Mouse (Mus musculus): ENCODE data around the gene Fth1. TPM values are rescaled to one million over a fixed set of nuclear protein-coding genes. Genes with fewer than 3 reads are reported as not detected.

Gene Fth1
- polyA plus RNA-seq, 1 experiment from 2014 or later = 1,961 TPM

GRCm38 (mm10) chr19:9941809-9942208 lies 38.6 kb upstream of the Fth1 start:
- no peak overlapping the region for H3K9ac ChIP-seq (ENCODE audit: low read depth, low read length)
- no peak overlapping the region for H3K4me2 ChIP-seq (ENCODE audit: low read length)
- 100% methylated on average over 1 of the region's 1 CpGs for WGBS
- H3K27ac ChIP-seq (ENCODE audit: low read depth, low read length) = no peak overlapping the region
- no peaks in the 10 kb centered on the region for H3K9me3 ChIP-seq (ENCODE audit: control insufficient read depth, low read length)
- no peaks in the 10 kb centered on the region; the same call in 1 of the 2 replicates for H3K4me1 ChIP-seq (ENCODE audit: control insufficient read depth, insufficient read depth, low read depth, low read length)
- H3K4me3 ChIP-seq (ENCODE audit: low read length) = no peak overlapping the region
- no peaks in the 10 kb centered on the region for H3K27me3 ChIP-seq (replicated peaks; ENCODE audit: control insufficient read depth, insufficient read depth, low read length)
- no peak for ATAC-seq
- H3K36me3 ChIP-seq (ENCODE audit: control insufficient read depth, insufficient read depth, low read length) = no peaks in the 10 kb centered on the region

GRCm38 (mm10) chr19:9942539-9943533 lies 37.6 kb upstream of the Fth1 start:
- no peak for ATAC-seq
- Histone ChIP-seq H3K4me3 (ENCODE audit: low read length) (no peak overlapping the region), H3K27ac (ENCODE audit: low read depth, low read length) (no peak overlapping the region), H3K36me3 (ENCODE audit: control insufficient read depth, insufficient read depth, low read length) (no peaks in the 10 kb centered on the region), H3K4me1 (ENCODE audit: control insufficient read depth, insufficient read depth, low read depth, low read length) (no peaks in the 10 kb centered on the region; the same call in 1 of the 2 replicates), H3K9ac (ENCODE audit: low read depth, low read length) (no peak overlapping the region), H3K9me3 (ENCODE audit: control insufficient read depth, low read length) (no peaks in the 10 kb centered on the region), H3K27me3 (replicated peaks; ENCODE audit: control insufficient read depth, insufficient read depth, low read length) (no peaks in the 10 kb centered on the region), H3K4me2 (ENCODE audit: low read length) (no peak overlapping the region)
- WGBS = 66% methylated on average over 10 of the region's 10 CpGs

- H3K4me3 ChIP-seq (ENCODE audit: low read length) = no peak overlapping the region
- H3K4me1 ChIP-seq (ENCODE audit: control insufficient read depth, insufficient read depth, low read depth, low read length) = no peaks in the 10 kb centered on the region
- H3K4me2 ChIP-seq (ENCODE audit: low read length) = no peak overlapping the region
- WGBS = 91% methylated on average over 8 of the region's 8 CpGs
- H3K27ac ChIP-seq (ENCODE audit: low read depth, low read length) = no peak overlapping the region
- H3K36me3 ChIP-seq (ENCODE audit: control insufficient read depth, insufficient read depth, low read length) = no peaks in the 10 kb centered on the region
- no peak overlapping the region for H3K9ac ChIP-seq (ENCODE audit: low read depth, low read length)
- no peaks in the 10 kb centered on the region for H3K9me3 ChIP-seq (ENCODE audit: control insufficient read depth, low read length)
- no peak for ATAC-seq
- H3K27me3 ChIP-seq (replicated peaks; ENCODE audit: control insufficient read depth, insufficient read depth, low read length) = no peaks in the 10 kb centered on the region
Measured at GRCm38 (mm10) chr19:9945800-9946564, 34.4 kb upstream of the Fth1 start.

- ATAC-seq = no peak
- Histone ChIP-seq H3K4me1 (ENCODE audit: control insufficient read depth, insufficient read depth, low read depth, low read length) (no peaks in the 10 kb centered on the region), H3K4me2 (ENCODE audit: low read length) (no peak overlapping the region), H3K9me3 (ENCODE audit: control insufficient read depth, low read length) (no peaks in the 10 kb centered on the region), H3K27me3 (replicated peaks; ENCODE audit: control insufficient read depth, insufficient read depth, low read length) (no peaks in the 10 kb centered on the region), H3K27ac (ENCODE audit: low read depth, low read length) (no peak overlapping the region), H3K4me3 (ENCODE audit: low read length) (no peak overlapping the region), H3K9ac (ENCODE audit: low read depth, low read length) (no peak overlapping the region), H3K36me3 (ENCODE audit: control insufficient read depth, insufficient read depth, low read length) (no peaks in the 10 kb centered on the region)
- WGBS = 81% methylated on average over 3 of the region's 3 CpGs
Measured at GRCm38 (mm10) chr19:9946986-9947385, 33.4 kb upstream of the Fth1 start.

- Histone ChIP-seq H3K9ac (ENCODE audit: low read depth, low read length) (no peak overlapping the region), H3K36me3 (ENCODE audit: control insufficient read depth, insufficient read depth, low read length) (no peaks in the 10 kb centered on the region), H3K4me1 (ENCODE audit: control insufficient read depth, insufficient read depth, low read depth, low read length) (peaks cover 2% of the 10 kb centered on the region; the same call in 1 of the 2 replicates), H3K27me3 (replicated peaks; ENCODE audit: control insufficient read depth, insufficient read depth, low read length) (no peaks in the 10 kb centered on the region), H3K27ac (ENCODE audit: low read depth, low read length) (no peak overlapping the region), H3K4me2 (ENCODE audit: low read length) (no peak overlapping the region), H3K4me3 (ENCODE audit: low read length) (no peak overlapping the region), H3K9me3 (ENCODE audit: control insufficient read depth, low read length) (no peaks in the 10 kb centered on the region)
- WGBS = 81% methylated on average over 3 of the region's 3 CpGs
- ATAC-seq = no peak
Measured at GRCm38 (mm10) chr19:9952390-9952789, 28.0 kb upstream of the Fth1 start.

GRCm38 (mm10) chr19:9952912-9953311 lies 27.5 kb upstream of the Fth1 start:
- no peak overlapping the region for H3K4me3 ChIP-seq (ENCODE audit: low read length)
- H3K27ac ChIP-seq (ENCODE audit: low read depth, low read length) = no peak overlapping the region
- peaks cover 2% of the 10 kb centered on the region; the same call in 1 of the 2 replicates for H3K4me1 ChIP-seq (ENCODE audit: control insufficient read depth, insufficient read depth, low read depth, low read length)
- H3K36me3 ChIP-seq (ENCODE audit: control insufficient read depth, insufficient read depth, low read length) = no peaks in the 10 kb centered on the region
- H3K9me3 ChIP-seq (ENCODE audit: control insufficient read depth, low read length) = no peaks in the 10 kb centered on the region
- ATAC-seq = no peak
- no peak overlapping the region for H3K9ac ChIP-seq (ENCODE audit: low read depth, low read length)
- WGBS = 93% methylated on average over 3 of the region's 3 CpGs
- H3K4me2 ChIP-seq (ENCODE audit: low read length) = no peak overlapping the region
- H3K27me3 ChIP-seq (replicated peaks; ENCODE audit: control insufficient read depth, insufficient read depth, low read length) = no peaks in the 10 kb centered on the region

GRCm38 (mm10) chr19:9954055-9954810 lies 26.2 kb upstream of the Fth1 start:
- 43% methylated on average over 7 of the region's 7 CpGs for WGBS
- H3K4me2 ChIP-seq (ENCODE audit: low read length) = peak overlapping the region; percentile 23; the same call in 1 of the 2 replicates
- H3K9me3 ChIP-seq (ENCODE audit: control insufficient read depth, low read length) = no peaks in the 10 kb centered on the region
- no peaks in the 10 kb centered on the region for H3K27me3 ChIP-seq (replicated peaks; ENCODE audit: control insufficient read depth, insufficient read depth, low read length)
- peak; percentile 84 for ATAC-seq
- no peaks in the 10 kb centered on the region for H3K36me3 ChIP-seq (ENCODE audit: control insufficient read depth, insufficient read depth, low read length)
- H3K9ac ChIP-seq (ENCODE audit: low read depth, low read length) = no peak overlapping the region
- H3K27ac ChIP-seq (ENCODE audit: low read depth, low read length) = peak overlapping the region; percentile 80
- no peak overlapping the region for H3K4me3 ChIP-seq (ENCODE audit: low read length)
- H3K4me1 ChIP-seq (ENCODE audit: control insufficient read depth, insufficient read depth, low read depth, low read length) = peaks cover 2% of the 10 kb centered on the region; the same call in 1 of the 2 replicates

GRCm38 (mm10) chr19:9954811-9955202 lies 25.6 kb upstream of the Fth1 start:
- peak; percentile 45 for ATAC-seq

More at GRCm38 (mm10) chr19:9954811-9955202, 25.6 kb upstream of the Fth1 start:
- 56% methylated on average over 5 of the region's 5 CpGs for WGBS
- no peak overlapping the region for H3K4me3 ChIP-seq (ENCODE audit: low read length)
- H3K9me3 ChIP-seq (ENCODE audit: control insufficient read depth, low read length) = no peaks in the 10 kb centered on the region
- peaks cover 2% of the 10 kb centered on the region; the same call in 1 of the 2 replicates for H3K4me1 ChIP-seq (ENCODE audit: control insufficient read depth, insufficient read depth, low read depth, low read length)
- H3K9ac ChIP-seq (ENCODE audit: low read depth, low read length) = 0 out of 2 replicates have a peak overlapping the region, but pooled peaks have one; percentile 35
- H3K4me2 ChIP-seq (ENCODE audit: low read length) = peak overlapping the region; percentile 23; the same call in 1 of the 2 replicates
- peak overlapping the region; percentile 80 for H3K27ac ChIP-seq (ENCODE audit: low read depth, low read length)
- no peaks in the 10 kb centered on the region for H3K36me3 ChIP-seq (ENCODE audit: control insufficient read depth, insufficient read depth, low read length)
- no peaks in the 10 kb centered on the region for H3K27me3 ChIP-seq (replicated peaks; ENCODE audit: control insufficient read depth, insufficient read depth, low read length)

Measured in hindbrain, embryonic 16.5 days (tissue).